Comparison of ENCODE assay signal across 14 mouse cellular contexts in the genomic region with DNA sequence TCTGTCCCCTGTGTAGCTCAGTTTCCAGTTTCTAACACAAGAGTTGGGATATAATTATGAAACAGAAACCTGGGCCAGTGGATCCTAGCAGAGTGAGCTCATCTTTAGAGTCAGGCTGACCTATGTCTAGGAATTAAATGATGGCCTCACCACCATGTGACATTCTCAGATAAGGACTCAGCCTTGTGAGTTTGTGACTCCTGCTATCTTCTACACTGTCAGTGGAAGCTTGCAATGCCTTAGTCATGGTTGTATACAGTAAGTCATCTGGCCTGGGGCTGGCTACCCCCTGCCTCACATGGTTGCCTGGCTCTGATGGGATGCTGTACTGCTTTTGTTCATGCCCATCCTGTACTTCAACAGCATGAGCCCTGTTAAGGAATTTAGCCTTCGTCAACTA.
"Had no signal": no experiment of that assay in that cellular context is flagged by ENCODE, and none has a peak within 500 bp of the region (broad histone marks: within the 10 kb centered on the region; RNA-seq: fewer than 3 reads in every experiment).

No protein-coding gene starts in this region.

- ATAC-seq: midbrain, embryonic 15.5 days had no signal

- H3K27ac ChIP-seq: kidney, embryonic 15.5 days; left cerebral cortex, adult 2 months; limb, embryonic 12.5 days; lung, embryonic 15.5 days; macrophage; midbrain, embryonic 15.5 days; neural tube, embryonic 12.5 days; stomach, postnatal 0 days had no signal

- H3K9me3 ChIP-seq: kidney, embryonic 15.5 days; limb, embryonic 12.5 days; lung, embryonic 15.5 days; midbrain, embryonic 15.5 days; neural tube, embryonic 12.5 days had no signal

- DNase-seq: kidney, adult 2 months; kidney, postnatal 14 days; lung, postnatal 14 days; thymus, adult 18-20 months; thymus, postnatal 14 days had no signal

- H3K9ac ChIP-seq: kidney, embryonic 15.5 days; limb, embryonic 12.5 days; lung, embryonic 15.5 days; midbrain, embryonic 15.5 days; neural tube, embryonic 12.5 days had no signal

- H3K36me3 ChIP-seq: kidney, embryonic 15.5 days; limb, embryonic 12.5 days; lung, embryonic 15.5 days; midbrain, embryonic 15.5 days; neural tube, embryonic 12.5 days had no signal

- H3K4me2 ChIP-seq: kidney, embryonic 15.5 days; limb, embryonic 12.5 days; lung, embryonic 15.5 days; midbrain, embryonic 11.5 days; midbrain, embryonic 15.5 days; neural tube, embryonic 12.5 days had no signal

- H3K4me3 ChIP-seq: kidney, embryonic 15.5 days; left cerebral cortex, adult 2 months; limb, embryonic 12.5 days; lung, embryonic 15.5 days; midbrain, embryonic 15.5 days; neural tube, embryonic 12.5 days had no signal

- H3K27me3 ChIP-seq: kidney, embryonic 15.5 days; limb, embryonic 12.5 days; lung, embryonic 15.5 days; midbrain, embryonic 15.5 days; neural tube, embryonic 12.5 days had no signal

- H3K4me1 ChIP-seq: kidney, embryonic 15.5 days; limb, embryonic 12.5 days; midbrain, embryonic 15.5 days; neural tube, embryonic 12.5 days had no signal
